Mouse (Mus musculus) olfactory bulb, adult 2 months (tissue): ENCODE measurements around the gene Akt1s1. TPM values are rescaled to one million over a fixed set of nuclear protein-coding genes. Genes with fewer than 3 reads are reported as not detected.

Experiments used
- H3K27ac ChIP-seq: fragments of 200-500 bp; 2 replicates; pipeline ENCODE4 v1.5.1; 2012; ENCODE audit warnings: low read depth, low read length; ENCODE audit not compliant: insufficient read depth
- H3K4me1 ChIP-seq: fragments of 200-500 bp; 2 replicates; pipeline ENCODE4 v1.6.1; 2012; ENCODE audit warnings: low read length; ENCODE audit not compliant: control insufficient read depth, insufficient read depth
- H3K4me3 ChIP-seq: fragments of 200-500 bp; 2 replicates; pipeline ENCODE4 v1.5.1; 2012; ENCODE audit warnings: mild to moderate bottlenecking, low read depth, low read length, moderate library complexity; ENCODE audit not compliant: insufficient read depth
- CTCF ChIP-seq: fragments of 200-500 bp; IDR thresholded peaks from 2 replicates; pipeline ENCODE4 v1.5.1; 2012; ENCODE audit warnings: low read depth, mild to moderate bottlenecking, low read length, moderate library complexity; ENCODE audit not compliant: insufficient read depth
- POLR2A ChIP-seq: fragments of 200-500 bp; IDR thresholded peaks from 2 replicates; pipeline ENCODE4 v1.6.1; 2012; ENCODE audit warnings: mild to moderate bottlenecking, low read depth, low read length, moderate library complexity; ENCODE audit not compliant: insufficient read depth
- WGBS: fragments of 180-500 bp; shearing (Covaris S2); methylation state at CpG from one replicate; pipeline ENCODE4 v1.1.7; 2018; 5-methylcytosine and 5-hydroxymethylcytosine counted together
- polyA plus RNA-seq: library from polyadenylated mRNA; stranded (reverse); fragments of >200 nt; gene quantifications from 2 replicates; pipeline ENCODE4 v1.2.4, GENCODE M21; 2012; ENCODE audit warnings: low replicate concordance; ENCODE audit not compliant: missing spikeins, insufficient read depth, insufficient read length

Gene Akt1s1
- polyA plus RNA-seq, 1 experiment: not detected

DNA sequence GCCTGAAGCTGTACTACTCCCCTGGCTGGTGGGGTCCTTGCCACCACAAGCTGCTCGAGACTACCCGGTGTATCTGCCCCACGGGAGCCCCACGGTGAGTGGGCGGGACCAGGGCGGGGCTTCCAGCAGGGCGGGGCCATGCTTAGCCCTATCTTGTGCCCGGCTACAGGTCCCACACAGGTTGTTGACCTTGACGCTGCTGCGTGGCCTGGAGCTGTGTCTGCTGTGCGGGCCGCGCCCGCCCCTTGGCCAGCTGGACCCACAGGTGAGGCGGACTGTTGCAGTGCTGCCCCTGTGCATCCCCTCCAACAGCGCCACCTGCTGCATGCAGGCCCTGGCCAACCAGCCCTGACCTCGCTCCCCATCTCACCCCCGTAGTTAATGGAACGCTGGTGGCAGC, 49.8 kb downstream of the Akt1s1 start:
- H3K4me3 ChIP-seq: no peak overlapping the region
- peaks cover 32% of the 10 kb centered on the region for H3K4me1 ChIP-seq
- 38% methylated on average over 19 of the region's 19 CpGs for WGBS
- no peak for TF ChIP-seq POLR2A
- no peak for TF ChIP-seq CTCF
- no peak overlapping the region for H3K27ac ChIP-seq

DNA sequence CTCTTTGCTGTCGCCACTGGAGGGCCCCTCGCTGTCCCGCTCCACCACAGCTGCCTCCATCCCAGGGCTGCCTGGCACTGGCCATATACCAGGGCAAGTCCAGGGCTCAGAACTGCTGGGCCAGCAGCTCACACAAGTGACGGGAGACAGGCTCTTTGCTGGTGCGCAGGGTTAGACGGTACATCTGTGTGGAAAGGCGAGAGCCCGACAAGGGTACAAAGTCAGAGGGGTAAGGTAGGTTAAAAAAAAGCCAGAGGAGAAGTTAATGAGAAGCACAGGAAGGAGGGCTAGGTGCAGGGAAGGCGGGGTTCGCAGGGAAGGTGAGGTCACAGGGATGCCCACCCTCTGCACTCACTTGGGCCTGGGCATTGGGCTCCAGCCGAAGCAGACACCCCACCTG, 51.8 kb downstream of the Akt1s1 start:
- 82% methylated on average over 11 of the region's 11 CpGs for WGBS
- Histone ChIP-seq H3K4me1 (peaks cover 44% of the 10 kb centered on the region), H3K4me3 (no peak overlapping the region), H3K27ac (no peak overlapping the region)
- TF ChIP-seq POLR2A: no peak
- TF ChIP-seq CTCF: no peak

DNA sequence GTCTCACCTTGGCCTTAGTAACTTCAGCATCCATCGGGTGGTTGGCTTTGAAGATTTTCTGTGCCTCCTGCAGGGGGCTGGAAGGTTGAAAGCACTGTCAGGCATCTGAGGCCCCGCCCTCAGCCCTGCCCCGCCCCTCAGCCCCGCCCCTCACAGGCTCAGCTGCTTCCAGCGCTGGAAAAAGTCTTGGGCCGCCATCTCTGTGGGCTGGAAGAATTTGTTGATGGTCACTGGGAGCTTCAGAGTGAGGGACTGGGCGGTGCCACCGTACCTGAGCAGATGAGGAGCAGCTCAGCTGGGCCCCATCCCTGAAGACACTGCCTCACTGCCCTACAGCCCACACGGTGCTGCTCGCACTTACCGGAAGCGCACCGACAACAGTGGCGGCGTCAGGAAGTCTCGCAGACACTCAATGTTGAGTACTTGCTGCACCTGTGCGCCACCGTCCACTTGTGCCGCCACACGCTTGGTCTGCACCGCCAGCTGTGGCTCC, 52.5 kb downstream of the Akt1s1 start:
- TF ChIP-seq CTCF: no peak
- no peak for TF ChIP-seq POLR2A
- 27% methylated on average over 21 of the region's 21 CpGs for WGBS
- no peak overlapping the region for H3K27ac ChIP-seq
- 0 out of 2 replicates have a peak overlapping the region, but pooled peaks have one; percentile 1 for H3K4me3 ChIP-seq
- H3K4me1 ChIP-seq: peaks cover 47% of the 10 kb centered on the region

Other genes with a start within 250 kb of the Akt1s1 start
- not detected in 2 replicates for gene Myh14, start 178.1 kb upstream of the Akt1s1 start, polyA plus RNA-seq
- not detected in 2 replicates for gene Izumo2, start 140.2 kb upstream of the Akt1s1 start, polyA plus RNA-seq
- gene Vrk3, start 100.6 kb upstream of the Akt1s1 start, polyA plus RNA-seq: not detected in 2 replicates
- not detected in 2 replicates for gene Zfp473, start 97.9 kb upstream of the Akt1s1 start, polyA plus RNA-seq
- gene Nup62, start 32.9 kb upstream of the Akt1s1 start, polyA plus RNA-seq: not detected in 2 replicates
- gene Il4i1, start 32.6 kb upstream of the Akt1s1 start, polyA plus RNA-seq: not detected in 2 replicates
- gene Atf5, start 32.3 kb upstream of the Akt1s1 start, polyA plus RNA-seq: not detected in 2 replicates
- not detected in 2 replicates for gene Tbc1d17, start 88 bp downstream of the Akt1s1 start, polyA plus RNA-seq
- gene Pnkp, start 8.1 kb downstream of the Akt1s1 start, polyA plus RNA-seq: not detected in 2 replicates
- gene Ptov1, start 20.8 kb downstream of the Akt1s1 start, polyA plus RNA-seq: not detected in 2 replicates
- gene Med25, start 43.7 kb downstream of the Akt1s1 start, polyA plus RNA-seq: not detected in 2 replicates
- not detected in 2 replicates for gene Fuz, start 47.1 kb downstream of the Akt1s1 start, polyA plus RNA-seq
- gene Ap2a1, start 80.5 kb downstream of the Akt1s1 start, polyA plus RNA-seq: not detected in 2 replicates
- not detected in 2 replicates for gene Tsks, start 94.2 kb downstream of the Akt1s1 start, polyA plus RNA-seq
- not detected in 2 replicates for gene Cpt1c, start 125.9 kb downstream of the Akt1s1 start, polyA plus RNA-seq
- not detected in 2 replicates for gene Prmt1, start 137.6 kb downstream of the Akt1s1 start, polyA plus RNA-seq
- gene Irf3, start 148.7 kb downstream of the Akt1s1 start, polyA plus RNA-seq: not detected in 2 replicates
- gene Bcl2l12, start 149.7 kb downstream of the Akt1s1 start, polyA plus RNA-seq: not detected in 2 replicates
- gene Scaf1, start 167.4 kb downstream of the Akt1s1 start, polyA plus RNA-seq: not detected in 2 replicates
- not detected in 2 replicates for gene Rras, start 169.0 kb downstream of the Akt1s1 start, polyA plus RNA-seq
- not detected in 2 replicates for gene Prr12, start 203.9 kb downstream of the Akt1s1 start, polyA plus RNA-seq
- gene Nosip, start 213.4 kb downstream of the Akt1s1 start, polyA plus RNA-seq: not detected in 2 replicates
- gene Prrg2, start 213.7 kb downstream of the Akt1s1 start, polyA plus RNA-seq: not detected in 2 replicates
- not detected in 2 replicates for gene Rcn3, start 243.2 kb downstream of the Akt1s1 start, polyA plus RNA-seq